Mouse (Mus musculus): ENCODE measurements around the gene AU021092. TPM values are rescaled to one million over a fixed set of nuclear protein-coding genes. Genes with fewer than 3 reads are reported as not detected.

The AU021092 gene
- total and polyA plus RNA-seq, 3 experiments: 12.1 to 19.9 (median 17.4) TPM

DNA sequence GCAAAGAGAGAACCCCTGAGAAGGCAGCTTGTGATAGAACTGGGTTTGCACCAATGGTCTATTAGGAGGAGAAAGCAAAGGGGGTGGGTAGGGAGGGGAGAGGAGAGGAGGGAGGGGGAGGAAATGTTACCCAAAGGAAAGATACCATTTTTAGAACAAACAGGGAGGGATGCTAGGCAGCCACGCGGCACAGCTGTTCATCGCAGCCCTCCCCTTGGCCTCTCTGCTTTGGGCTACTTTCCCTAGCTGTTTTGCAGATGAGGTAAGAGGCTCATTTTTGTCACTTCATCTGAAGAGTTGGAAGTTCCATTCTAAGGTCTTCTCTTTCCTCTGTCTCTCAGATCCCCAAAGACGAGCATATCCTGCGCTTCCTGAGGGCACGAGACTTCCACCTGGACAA, 49.5 kb downstream of the AU021092 start:
- DNase-seq: no peak
- Histone ChIP-seq H3K9ac (ENCODE audit: low read depth, low read length) (no peak overlapping the region), H3K27ac (no peak overlapping the region), H3K4me3 (no peak overlapping the region), H3K79me2 (replicated peaks; ENCODE audit: control insufficient read depth, insufficient read depth, low read length) (no peaks in the 10 kb centered on the region), H3K27me3 (ENCODE audit: control insufficient read depth, insufficient read depth, low read length) (no peaks in the 10 kb centered on the region), H3K36me3 (ENCODE audit: control insufficient read depth, insufficient read depth, low read length) (no peaks in the 10 kb centered on the region), H3K4me1 (ENCODE audit: control insufficient read depth, insufficient read depth, low read length) (peaks cover 8% of the 10 kb centered on the region)
- TF ChIP-seq POLR2A (IDR thresholded peaks at IDR 0.05; ENCODE audit: insufficient read depth, low read depth, low read length): no peak
- TF ChIP-seq EP300 (IDR thresholded peaks at IDR 0.05; ENCODE audit: insufficient read depth, low read depth, low read length): no peak
- TF ChIP-seq CTCF (IDR thresholded peaks at IDR 0.05): no peak
- intact Hi-C loops (cut with DNase I): no loop called here
- WGBS: 48% methylated on average over 6 of the region's 6 CpGs

DNA sequence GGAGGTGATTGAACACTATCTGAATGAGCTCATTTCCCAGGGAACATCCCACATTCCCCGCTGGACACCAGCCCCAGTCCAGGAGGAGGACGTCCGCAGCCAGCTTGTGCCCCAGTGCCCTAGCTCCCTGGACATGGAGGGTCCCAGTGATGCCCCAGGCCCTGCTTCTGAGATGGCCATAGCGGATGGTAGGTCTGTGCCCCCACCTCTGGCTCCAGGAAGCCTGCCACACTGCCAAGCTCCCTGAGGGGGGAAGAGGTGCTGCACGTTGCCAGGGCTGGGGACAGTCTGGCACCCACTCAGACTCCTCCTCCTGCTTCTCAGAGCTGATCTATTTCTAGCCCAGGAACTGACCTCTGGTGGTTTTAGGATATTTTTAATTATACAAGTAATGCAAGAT, 53.3 kb downstream of the AU021092 start:
- H3K4me3 ChIP-seq: no peak overlapping the region
- H3K27me3 ChIP-seq (ENCODE audit: control insufficient read depth, insufficient read depth, low read length): no peaks in the 10 kb centered on the region
- H3K4me1 ChIP-seq (ENCODE audit: control insufficient read depth, insufficient read depth, low read length): peaks cover 10% of the 10 kb centered on the region
- H3K27ac ChIP-seq: peak overlapping the region; percentile 76
- peak; percentile 62 to 78 for DNase-seq
- whole genome bisulfite sequencing: 15% methylated on average over 5 of the region's 5 CpGs
- H3K9ac ChIP-seq (ENCODE audit: low read depth, low read length): peak overlapping the region; percentile 28
- no peaks in the 10 kb centered on the region for H3K36me3 ChIP-seq (ENCODE audit: control insufficient read depth, insufficient read depth, low read length)
- H3K79me2 ChIP-seq (replicated peaks; ENCODE audit: control insufficient read depth, insufficient read depth, low read length): no peaks in the 10 kb centered on the region
- intact Hi-C loops (cut with DNase I): no loop called here
- TF ChIP-seq EP300 (IDR thresholded peaks at IDR 0.05; ENCODE audit: insufficient read depth, low read depth, low read length): no peak
- no peak for TF ChIP-seq POLR2A (IDR thresholded peaks at IDR 0.05; ENCODE audit: insufficient read depth, low read depth, low read length)
- TF ChIP-seq CTCF (IDR thresholded peaks at IDR 0.05): no peak

DNA sequence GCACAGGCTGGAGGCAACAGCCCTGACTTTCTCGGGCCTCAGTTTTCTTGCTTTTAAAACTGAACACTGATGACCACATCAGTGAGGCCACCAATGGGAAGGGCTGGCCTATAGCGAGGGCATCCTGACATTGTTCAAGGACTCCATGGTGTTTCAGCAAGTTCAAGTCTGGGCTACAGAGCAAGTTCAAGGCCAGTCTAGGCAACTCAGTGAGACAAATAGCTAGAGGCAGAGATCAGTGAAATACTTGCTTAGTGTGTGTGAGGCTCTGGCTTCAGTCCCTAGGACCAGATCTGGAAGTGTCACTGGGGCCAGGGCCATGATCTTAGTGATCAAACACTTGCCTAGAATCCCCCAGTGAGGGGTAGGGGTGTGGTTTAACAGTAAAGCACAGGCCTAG, 54.1 kb downstream of the AU021092 start:
- no peaks in the 10 kb centered on the region for H3K36me3 ChIP-seq (ENCODE audit: control insufficient read depth, insufficient read depth, low read length)
- no peaks in the 10 kb centered on the region for H3K27me3 ChIP-seq (ENCODE audit: control insufficient read depth, insufficient read depth, low read length)
- no peaks in the 10 kb centered on the region for H3K79me2 ChIP-seq (replicated peaks; ENCODE audit: control insufficient read depth, insufficient read depth, low read length)
- intact Hi-C loops (cut with DNase I): no loop called here
- peak overlapping the region; percentile 76 for H3K27ac ChIP-seq
- WGBS: 86% methylated on average over 2 of the region's 2 CpGs
- DNase-seq: no peak
- no peak for TF ChIP-seq POLR2A (IDR thresholded peaks at IDR 0.05; ENCODE audit: insufficient read depth, low read depth, low read length)
- H3K9ac ChIP-seq (ENCODE audit: low read depth, low read length): no peak overlapping the region
- H3K4me1 ChIP-seq (ENCODE audit: control insufficient read depth, insufficient read depth, low read length): peaks cover 10% of the 10 kb centered on the region
- no peak overlapping the region for H3K4me3 ChIP-seq

DNA sequence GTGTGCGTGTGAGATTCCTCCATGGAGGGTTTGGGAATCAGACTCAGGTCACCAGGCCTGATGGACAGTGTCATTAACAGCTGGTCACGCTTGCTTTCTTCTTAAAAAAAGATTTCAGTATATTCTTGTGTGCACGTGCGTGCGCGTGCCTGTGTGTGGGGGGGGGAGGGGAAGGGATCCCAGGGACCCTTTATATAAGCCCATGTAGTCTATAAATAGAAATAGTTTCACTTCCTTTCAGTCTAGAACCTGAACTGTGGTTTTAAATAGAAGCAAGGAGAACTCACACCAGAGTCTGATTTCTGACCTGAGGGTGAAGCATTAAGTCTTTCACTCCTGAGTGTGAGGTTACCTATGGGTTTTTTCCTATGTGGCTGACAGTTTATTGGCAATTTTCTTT, 57.8 kb downstream of the AU021092 start:
- H3K9ac ChIP-seq (ENCODE audit: low read depth, low read length): no peak overlapping the region
- peaks cover 8% of the 10 kb centered on the region for H3K4me1 ChIP-seq (ENCODE audit: control insufficient read depth, insufficient read depth, low read length)
- no peaks in the 10 kb centered on the region for H3K79me2 ChIP-seq (replicated peaks; ENCODE audit: control insufficient read depth, insufficient read depth, low read length)
- no peak overlapping the region for H3K4me3 ChIP-seq
- no peaks in the 10 kb centered on the region for H3K27me3 ChIP-seq (ENCODE audit: control insufficient read depth, insufficient read depth, low read length)
- no peak for TF ChIP-seq EP300 (IDR thresholded peaks at IDR 0.05; ENCODE audit: insufficient read depth, low read depth, low read length)
- TF ChIP-seq CTCF (IDR thresholded peaks at IDR 0.05): no peak
- TF ChIP-seq POLR2A (IDR thresholded peaks at IDR 0.05; ENCODE audit: insufficient read depth, low read depth, low read length): no peak
- no peak for DNase-seq
- intact Hi-C loops (cut with DNase I): no loop called here
- WGBS: 43% methylated on average over 6 of the region's 6 CpGs
- H3K36me3 ChIP-seq (ENCODE audit: control insufficient read depth, insufficient read depth, low read length): no peaks in the 10 kb centered on the region
- H3K27ac ChIP-seq: no peak overlapping the region; the same call in 1 of the 2 replicates

Small RNAs within 50 kb of the gene (microRNA-seq; reads per million reads assigned to microRNA genes)
- gene Gm23689 (0 reads per million in 2 experiments), gene Gm26095 (0 reads per million in 2 experiments), gene Mir6364 (0 reads per million in 2 experiments)

Other genes with a start within 250 kb of the AU021092 start
- not detected for gene Sept12, start 224.4 kb downstream of the AU021092 start, total RNA-seq (2021)
- gene Sept12, start 224.4 kb downstream of the AU021092 start, polyA plus RNA-seq (2012; rRNA removed): 0.20 and 0.23 TPM in 2 replicates
- not detected for gene Smim22, start 215.0 kb downstream of the AU021092 start, total RNA-seq (2021)
- gene Smim22, start 215.0 kb downstream of the AU021092 start, polyA plus RNA-seq (2012; rRNA removed): 2.1 TPM in 1 of 2 replicates, not detected in the other
- gene Rogdi, start 208.7 kb downstream of the AU021092 start, total RNA-seq (2021): 10 to 100 TPM; 15.5 to 19.4 TPM
- 50.7 and 63.0 TPM in 2 replicates for gene Rogdi, start 208.7 kb downstream of the AU021092 start, polyA plus RNA-seq (2012; rRNA removed)
- gene Glyr1, start 172.4 kb downstream of the AU021092 start, total RNA-seq (2021): 10 to 100 TPM; 39.2 to 42.9 TPM
- gene Glyr1, start 172.4 kb downstream of the AU021092 start, polyA plus RNA-seq (2012; rRNA removed): 35.9 and 48.6 TPM in 2 replicates
- gene Ubn1, start 172.2 kb downstream of the AU021092 start, total RNA-seq (2021): 10 to 100 TPM; 22.8 to 23.1 TPM
- 15.8 and 21.2 TPM in 2 replicates for gene Ubn1, start 172.2 kb downstream of the AU021092 start, polyA plus RNA-seq (2012; rRNA removed)
- gene Ppl, start 89.9 kb downstream of the AU021092 start, total RNA-seq (2021): 1 to 10 TPM; 4.5 to 9.4 TPM
- 2.0 and 2.5 TPM in 2 replicates for gene Ppl, start 89.9 kb downstream of the AU021092 start, polyA plus RNA-seq (2012; rRNA removed)
- gene Sec14l5, start 75.2 kb downstream of the AU021092 start, total RNA-seq (2021): under 1 TPM; 0.73 to 0.78 TPM
- gene Sec14l5, start 75.2 kb downstream of the AU021092 start, polyA plus RNA-seq (2012; rRNA removed): 2.1 and 4.3 TPM in 2 replicates
- 10 to 100 TPM; 11.3 to 15.7 TPM for gene Nagpa, start 18.3 kb downstream of the AU021092 start, total RNA-seq (2021)
- 22.7 and 24.2 TPM in 2 replicates for gene Nagpa, start 18.3 kb downstream of the AU021092 start, polyA plus RNA-seq (2012; rRNA removed)
- gene Alg1, start 11.3 kb upstream of the AU021092 start, total RNA-seq (2021): 10 to 100 TPM; 12.0 to 12.5 TPM
- 34.0 and 37.1 TPM in 2 replicates for gene Alg1, start 11.3 kb upstream of the AU021092 start, polyA plus RNA-seq (2012; rRNA removed)
- gene Eef2kmt, start 33.7 kb upstream of the AU021092 start, total RNA-seq (2021): 1 to 10 TPM; 6.9 to 8.2 TPM
- 27.9 and 29.7 TPM in 2 replicates for gene Eef2kmt, start 33.7 kb upstream of the AU021092 start, polyA plus RNA-seq (2012; rRNA removed)